Mouse (Mus musculus) liver, adult 2 months (tissue): ENCODE data around the gene Gpsm3. TPM values are rescaled to one million over a fixed set of nuclear protein-coding genes. Genes with fewer than 3 reads are reported as not detected.

Source experiments
- DNase-seq: peaks from one replicate; pipeline ENCODE4 v3.0.0-alpha.2; 2011; ENCODE audit warnings: low read depth, low spot score; ENCODE audit errors: extremely low read depth
- H3K27ac ChIP-seq: fragments of 200-500 bp; replicated peaks from 2 replicates; pipeline ENCODE4 v1.5.1; 2012; ENCODE audit warnings: low read depth, mild to moderate bottlenecking, control low read depth, inconsistent platforms, low read length; ENCODE audit not compliant: insufficient read depth
- H3K27me3 ChIP-seq: fragments of 200-500 bp; 2 replicates; pipeline ENCODE4 v1.6.1; 2012; ENCODE audit warnings: mild to moderate bottlenecking, moderate library complexity, low read length, inconsistent platforms; ENCODE audit not compliant: control insufficient read depth, insufficient read depth
- H3K36me3 ChIP-seq: fragments of 200-500 bp; 2 replicates; pipeline ENCODE4 v1.6.1; 2012; ENCODE audit warnings: low read length, inconsistent platforms; ENCODE audit not compliant: control insufficient read depth, insufficient read depth
- H3K4me1 ChIP-seq: fragments of 200-500 bp; 2 replicates; pipeline ENCODE4 v1.6.1; 2011; ENCODE audit warnings: low read length; ENCODE audit not compliant: control insufficient read depth, insufficient read depth
- H3K4me3 ChIP-seq: fragments of 200-500 bp; 2 replicates; pipeline ENCODE4 v1.5.1; 2011; ENCODE audit warnings: low read depth, mild to moderate bottlenecking, control low read depth, low read length, moderate library complexity; ENCODE audit not compliant: insufficient read depth
- H3K79me2 ChIP-seq: fragments of 200-500 bp; 2 replicates; pipeline ENCODE4 v1.6.1; 2012; ENCODE audit warnings: inconsistent platforms, mild to moderate bottlenecking, low read length, moderate library complexity; ENCODE audit not compliant: control insufficient read depth, insufficient read depth
- H3K9ac ChIP-seq: fragments of 200-500 bp; 2 replicates; pipeline ENCODE4 v1.6.1; 2012; ENCODE audit warnings: low read depth, mild to moderate bottlenecking, control low read depth, inconsistent platforms, low read length
- CTCF ChIP-seq: fragments of 200-500 bp; IDR thresholded peaks from 2 replicates; pipeline ENCODE4 v1.5.1; 2011; ENCODE audit warnings: low read depth, low read length, control low read depth
- POLR2A ChIP-seq: fragments of 200-500 bp; IDR thresholded peaks from 2 replicates; pipeline ENCODE4 v1.6.1; 2011; ENCODE audit warnings: low read length, control low read depth; ENCODE audit not compliant: insufficient read depth; ENCODE audit errors: extremely low read depth
- whole genome bisulfite sequencing: fragments of 180-500 bp; shearing (Covaris S2); methylation state at CpG from one replicate; pipeline ENCODE4 v1.1.7; 2018; 5-methylcytosine and 5-hydroxymethylcytosine counted together
- polyA plus RNA-seq: library from polyadenylated mRNA; depleted of rRNA; stranded (reverse); fragments of >200 nt; gene quantifications from 2 replicates; pipeline ENCODE4 v1.2.3, GENCODE M21; 2012
- total RNA-seq: library from RNA; depleted of rRNA; stranded (reverse); fragments of >200 nt; gene quantifications from 2 replicates; pipeline ENCODE4 v1.2.3, GENCODE M21; 2014

Gpsm3 gene
- total and polyA plus RNA-seq, 2 experiments: 0.65 to 3.4 TPM

DNA sequence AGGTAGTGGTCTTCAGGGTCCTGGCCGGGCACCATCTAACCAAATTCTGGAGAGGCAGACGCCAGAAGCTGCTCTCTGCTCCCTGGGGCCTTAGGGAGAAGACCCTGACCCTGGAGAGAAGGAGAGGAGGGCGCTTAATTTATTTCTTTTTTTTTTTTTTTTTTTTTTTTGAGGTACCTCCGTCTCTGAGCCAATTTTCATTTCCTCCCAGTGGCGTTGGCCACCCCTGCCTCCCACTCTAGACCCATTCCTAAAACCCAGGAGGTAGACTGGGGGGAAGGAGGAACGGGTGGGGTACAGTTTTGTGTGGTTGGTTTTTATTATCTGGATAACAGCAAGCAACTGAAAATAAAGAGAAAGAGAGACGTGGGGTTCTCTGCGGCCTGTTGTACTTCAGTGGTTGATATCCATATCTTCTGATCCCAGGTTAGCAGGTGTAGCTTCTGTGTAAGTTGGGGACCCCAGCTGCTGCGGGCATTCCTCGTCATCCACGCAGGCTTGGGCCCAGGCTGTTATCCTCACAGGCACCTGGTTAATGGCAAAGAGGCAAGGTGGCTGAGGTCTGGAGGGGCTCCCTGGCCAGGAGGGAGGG lies 23.5 kb downstream of the Gpsm3 start:
- Histone ChIP-seq H3K27me3 (no peaks in the 10 kb centered on the region), H3K4me1 (no peaks in the 10 kb centered on the region), H3K9ac (no peak overlapping the region), H3K27ac (no peak overlapping the region), H3K79me2 (no peaks in the 10 kb centered on the region), H3K36me3 (no peaks in the 10 kb centered on the region; the same call in 1 of the 2 replicates), H3K4me3 (no peak overlapping the region)
- WGBS: 86% methylated on average over 11 of the region's 11 CpGs
- no peak for TF ChIP-seq POLR2A
- no peak for TF ChIP-seq CTCF
- no peak for DNase-seq

- DNase-seq: no peak
- no peaks in the 10 kb centered on the region for H3K79me2 ChIP-seq
- no peak for TF ChIP-seq CTCF
- TF ChIP-seq POLR2A: no peak
- WGBS: 93% methylated on average over 10 of the region's 10 CpGs
- no peaks in the 10 kb centered on the region for H3K4me1 ChIP-seq
- H3K4me3 ChIP-seq: no peak overlapping the region
- H3K9ac ChIP-seq: no peak overlapping the region
- no peaks in the 10 kb centered on the region; the same call in 1 of the 2 replicates for H3K36me3 ChIP-seq
- H3K27me3 ChIP-seq: no peaks in the 10 kb centered on the region
- no peak overlapping the region for H3K27ac ChIP-seq
Observed at GRCm38 (mm10) chr17:34613830-34614229, 24.2 kb downstream of the Gpsm3 start.

DNA sequence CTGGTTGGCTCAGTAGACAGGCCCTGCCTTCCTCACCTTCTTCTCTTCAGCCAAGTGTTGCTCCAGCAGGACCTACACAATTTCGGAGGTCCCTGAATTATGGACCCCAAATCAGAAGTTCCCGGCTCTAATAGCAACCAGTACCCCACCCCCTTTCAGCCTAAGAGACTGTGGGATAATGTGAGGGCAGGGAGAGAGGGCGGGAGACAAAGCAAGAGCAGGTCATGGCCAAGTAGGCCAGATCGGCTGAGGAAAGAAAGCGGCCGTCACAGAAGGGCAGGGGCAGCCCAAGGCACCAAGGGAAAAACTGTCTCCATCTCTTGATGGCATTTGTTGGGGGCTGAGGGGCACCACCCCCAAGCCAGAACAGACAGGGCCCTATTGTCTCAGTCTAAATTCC lies 26.3 kb downstream of the Gpsm3 start, which contains the start of gene Egfl8:
Gene Egfl8, minus strand, starts transcription at position 101 of the 400 bp plus-strand sequence.
- DNase-seq: no peak
- Histone ChIP-seq H3K27ac (no peak within 1 kb of the TSS), H3K9ac (no peak within 1 kb of the TSS), H3K79me2 (no peaks in the 10 kb centered on the region), H3K36me3 (no peaks in the 10 kb centered on the region; the same call in 1 of the 2 replicates), H3K4me1 (no peaks in the 10 kb centered on the region), H3K27me3 (no peaks in the 10 kb centered on the region), H3K4me3 (no peak within 1 kb of the TSS)
- TF ChIP-seq POLR2A (no peak), CTCF (no peak)
- WGBS: 90% methylated on average over 6 of the region's 6 CpGs

DNA sequence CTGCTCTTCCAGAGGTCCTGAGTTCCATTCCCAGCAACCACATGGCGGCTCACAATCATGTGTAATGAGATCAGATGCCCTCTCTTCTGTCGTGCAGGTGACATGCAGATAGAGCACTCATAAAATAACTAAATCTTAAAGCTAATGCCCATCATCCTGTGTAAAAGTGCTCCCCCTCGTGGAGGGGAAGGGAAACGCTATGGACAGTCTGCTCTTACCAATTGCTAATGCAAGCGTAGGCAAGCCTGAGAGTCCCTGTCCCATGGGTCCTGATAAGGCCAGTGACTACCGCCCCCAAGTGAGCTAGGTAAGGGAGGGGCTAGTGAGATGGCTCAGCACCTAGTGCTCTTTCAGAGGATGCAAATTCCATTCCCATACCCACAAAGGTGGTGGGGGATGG lies 29.4 kb downstream of the Gpsm3 start:
- no peak overlapping the region for H3K27ac ChIP-seq
- WGBS: 19% methylated on average over 6 of the region's 6 CpGs
- H3K9ac ChIP-seq: no peak overlapping the region
- no peaks in the 10 kb centered on the region for H3K79me2 ChIP-seq
- H3K36me3 ChIP-seq: peaks cover 10% of the 10 kb centered on the region
- H3K27me3 ChIP-seq: no peaks in the 10 kb centered on the region
- DNase-seq: peak; percentile 61
- H3K4me1 ChIP-seq: no peaks in the 10 kb centered on the region
- TF ChIP-seq CTCF: peak; percentile 69
- TF ChIP-seq POLR2A: no peak
- no peak overlapping the region for H3K4me3 ChIP-seq

DNA sequence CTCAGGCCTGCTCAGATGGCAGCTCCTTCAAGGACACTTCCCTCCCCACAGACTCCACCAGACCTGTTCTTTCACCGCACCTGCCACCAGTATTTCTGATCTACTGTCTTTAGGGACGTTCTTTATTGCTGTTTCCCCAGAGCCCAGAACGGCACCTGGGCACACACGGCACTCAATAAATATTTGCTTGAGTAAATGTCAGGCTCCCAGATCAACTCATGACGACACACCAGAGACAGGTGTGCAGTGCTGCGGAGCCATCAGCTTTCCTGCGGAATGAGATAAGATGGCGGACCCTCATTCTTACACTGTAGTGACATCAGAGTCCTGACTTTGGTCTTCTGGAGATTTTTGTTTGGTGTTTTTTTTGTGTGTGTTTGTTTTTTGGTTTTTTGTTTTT lies 31.4 kb downstream of the Gpsm3 start:
- H3K79me2 ChIP-seq: no peaks in the 10 kb centered on the region
- H3K27me3 ChIP-seq: no peaks in the 10 kb centered on the region
- H3K4me3 ChIP-seq: no peak overlapping the region
- H3K36me3 ChIP-seq: peaks cover 11% of the 10 kb centered on the region
- no peak for DNase-seq
- no peaks in the 10 kb centered on the region for H3K4me1 ChIP-seq
- WGBS: 52% methylated on average over 8 of the region's 8 CpGs
- TF ChIP-seq POLR2A: no peak
- TF ChIP-seq CTCF: no peak
- no peak overlapping the region for H3K27ac ChIP-seq
- no peak overlapping the region for H3K9ac ChIP-seq

- no peak for DNase-seq
- H3K79me2 ChIP-seq: no peaks in the 10 kb centered on the region
- H3K9ac ChIP-seq: no peak overlapping the region
- no peak overlapping the region for H3K27ac ChIP-seq
- 89% methylated on average over 9 of the region's 9 CpGs for WGBS
- 0 out of 2 replicates have a peak, but pooled peaks cover 5% of the 10 kb centered on the region for H3K4me1 ChIP-seq
- H3K4me3 ChIP-seq: no peak overlapping the region
- TF ChIP-seq POLR2A (no peak), CTCF (no peak)
- H3K27me3 ChIP-seq: no peaks in the 10 kb centered on the region
- peaks cover 11% of the 10 kb centered on the region for H3K36me3 ChIP-seq
Observed at GRCm38 (mm10) chr17:34623161-34623560, 33.6 kb downstream of the Gpsm3 start.
